Mouse (Mus musculus): Measurements from ENCODE around the gene Bicc1. TPM values are rescaled to one million over a fixed set of nuclear protein-coding genes. Genes with fewer than 3 reads are reported as not detected.

Bicc1 gene
- polyA plus RNA-seq, 1 experiment from 2014 or later, result 37.5 TPM

GRCm38 (mm10) chr10:71020459-71020858 lies 139.0 kb downstream of the Bicc1 start:
- Histone ChIP-seq H3K9me3 (replicated peaks) (no peaks in the 10 kb centered on the region), H3K9ac (no peak overlapping the region), H3K27me3 (no peaks in the 10 kb centered on the region), H3K4me3 (replicated peaks) (no peak overlapping the region), H3K4me2 (replicated peaks) (no peak overlapping the region), H3K4me1 (no peaks in the 10 kb centered on the region), H3K27ac (replicated peaks) (no peak overlapping the region), H3K36me3 (no peaks in the 10 kb centered on the region)
- WGBS, result 82% methylated on average over 5 of the region's 5 CpGs
- ATAC-seq (ENCODE audit: insufficient number of reproducible peaks, low FRiP score, low TSS enrichment, low read depth), result no peak

GRCm38 (mm10) chr10:71019836-71020235 lies 139.7 kb downstream of the Bicc1 start:
- Histone ChIP-seq H3K27me3 (no peaks in the 10 kb centered on the region), H3K4me1 (no peaks in the 10 kb centered on the region), H3K4me2 (replicated peaks) (no peak overlapping the region), H3K27ac (replicated peaks) (no peak overlapping the region), H3K9ac (no peak overlapping the region), H3K36me3 (no peaks in the 10 kb centered on the region), H3K9me3 (replicated peaks) (no peaks in the 10 kb centered on the region), H3K4me3 (replicated peaks) (no peak overlapping the region)
- 86% methylated on average over 6 of the region's 6 CpGs for WGBS
- no peak for ATAC-seq (ENCODE audit: insufficient number of reproducible peaks, low FRiP score, low TSS enrichment, low read depth)

GRCm38 (mm10) chr10:71009771-71010496 lies 149.6 kb downstream of the Bicc1 start:
- Histone ChIP-seq H3K27ac (replicated peaks) (no peak overlapping the region), H3K4me3 (replicated peaks) (no peak overlapping the region), H3K9ac (no peak overlapping the region), H3K4me1 (peaks cover 3% of the 10 kb centered on the region; the same call in 1 of the 2 replicates), H3K27me3 (no peaks in the 10 kb centered on the region), H3K9me3 (replicated peaks) (no peaks in the 10 kb centered on the region), H3K4me2 (replicated peaks) (no peak overlapping the region), H3K36me3 (no peaks in the 10 kb centered on the region)
- ATAC-seq (ENCODE audit: insufficient number of reproducible peaks, low FRiP score, low TSS enrichment, low read depth), result peak; percentile 73
- 76% methylated on average over 19 of the region's 19 CpGs for WGBS

DNA sequence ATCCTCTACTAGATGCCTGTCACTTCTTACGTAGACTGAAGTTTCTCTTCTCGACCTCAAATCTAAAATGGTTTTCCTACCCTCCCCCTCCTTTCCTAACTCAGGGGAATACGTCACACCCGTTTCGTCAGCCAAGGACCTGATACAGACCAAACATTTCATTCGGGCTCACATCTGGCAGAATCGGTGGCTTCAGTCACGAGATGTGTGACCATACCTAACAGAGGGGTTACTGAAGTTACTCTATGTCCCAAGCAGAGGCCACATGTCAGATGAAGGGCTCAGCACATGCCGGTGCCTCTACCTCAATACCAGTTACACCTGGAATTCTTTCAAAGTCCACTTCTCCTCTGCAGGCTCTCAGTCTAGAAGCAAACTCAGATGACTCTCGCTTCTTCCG lies 150.8 kb downstream of the Bicc1 start:
- no peak overlapping the region for H3K4me3 ChIP-seq (replicated peaks)
- H3K9ac ChIP-seq, result no peak overlapping the region
- ATAC-seq (ENCODE audit: insufficient number of reproducible peaks, low FRiP score, low TSS enrichment, low read depth), result no peak
- no peak overlapping the region for H3K4me2 ChIP-seq (replicated peaks)
- H3K27me3 ChIP-seq, result no peaks in the 10 kb centered on the region
- no peak overlapping the region for H3K27ac ChIP-seq (replicated peaks)
- 85% methylated on average over 11 of the region's 11 CpGs for WGBS
- H3K9me3 ChIP-seq (replicated peaks), result no peaks in the 10 kb centered on the region
- no peaks in the 10 kb centered on the region for H3K36me3 ChIP-seq
- H3K4me1 ChIP-seq, result peaks cover 3% of the 10 kb centered on the region; the same call in 1 of the 2 replicates

DNA sequence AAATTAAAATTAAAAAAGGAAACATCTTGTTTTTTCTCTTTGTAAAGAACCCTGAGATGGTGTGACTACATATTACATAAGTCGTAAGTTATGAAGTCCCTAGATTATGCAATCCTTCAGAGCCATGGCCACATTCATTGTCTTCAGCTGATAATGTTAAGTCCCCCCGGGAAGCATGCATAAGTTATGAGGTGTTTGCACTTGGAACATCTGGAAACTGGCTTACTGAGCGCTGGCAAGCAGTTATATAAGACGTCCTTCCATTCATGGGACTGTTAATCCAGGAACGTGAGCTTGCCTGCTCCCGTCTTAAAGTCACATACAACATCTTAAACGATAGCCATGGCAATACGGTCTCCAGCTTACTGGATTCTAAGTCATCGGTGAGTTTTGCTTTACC lies 151.5 kb downstream of the Bicc1 start:
- no peaks in the 10 kb centered on the region for H3K27me3 ChIP-seq
- no peak overlapping the region for H3K9ac ChIP-seq
- H3K4me2 ChIP-seq (replicated peaks), result no peak overlapping the region
- H3K4me1 ChIP-seq, result peaks cover 3% of the 10 kb centered on the region; the same call in 1 of the 2 replicates
- H3K27ac ChIP-seq (replicated peaks), result no peak overlapping the region
- 57% methylated on average over 9 of the region's 9 CpGs for WGBS
- H3K9me3 ChIP-seq (replicated peaks), result no peaks in the 10 kb centered on the region
- H3K36me3 ChIP-seq, result no peaks in the 10 kb centered on the region
- no peak for ATAC-seq (ENCODE audit: insufficient number of reproducible peaks, low FRiP score, low TSS enrichment, low read depth)
- no peak overlapping the region for H3K4me3 ChIP-seq (replicated peaks)

- H3K27me3 ChIP-seq, result no peaks in the 10 kb centered on the region
- H3K9ac ChIP-seq, result no peak overlapping the region
- H3K36me3 ChIP-seq, result no peaks in the 10 kb centered on the region
- no peak for ATAC-seq (ENCODE audit: insufficient number of reproducible peaks, low FRiP score, low TSS enrichment, low read depth)
- H3K9me3 ChIP-seq (replicated peaks), result no peaks in the 10 kb centered on the region
- WGBS, result 88% methylated on average over 5 of the region's 5 CpGs
- peaks cover 3% of the 10 kb centered on the region; the same call in 1 of the 2 replicates for H3K4me1 ChIP-seq
- no peak overlapping the region for H3K27ac ChIP-seq (replicated peaks)
- H3K4me2 ChIP-seq (replicated peaks), result no peak overlapping the region
- no peak overlapping the region for H3K4me3 ChIP-seq (replicated peaks)
Observed at GRCm38 (mm10) chr10:71007516-71007915, 152.0 kb downstream of the Bicc1 start.

- Histone ChIP-seq H3K27ac (replicated peaks) (no peak overlapping the region), H3K4me2 (replicated peaks) (no peak overlapping the region), H3K4me3 (replicated peaks) (no peak overlapping the region), H3K9me3 (replicated peaks) (no peaks in the 10 kb centered on the region), H3K4me1 (peaks cover 3% of the 10 kb centered on the region; the same call in 1 of the 2 replicates), H3K27me3 (no peaks in the 10 kb centered on the region), H3K9ac (no peak overlapping the region), H3K36me3 (no peaks in the 10 kb centered on the region)
- WGBS, result 90% methylated on average over 3 of the region's 3 CpGs
- ATAC-seq (ENCODE audit: insufficient number of reproducible peaks, low FRiP score, low TSS enrichment, low read depth), result no peak
Observed at GRCm38 (mm10) chr10:71007001-71007400, 152.5 kb downstream of the Bicc1 start.

GRCm38 (mm10) chr10:71002871-71003270 lies 156.6 kb downstream of the Bicc1 start:
- Histone ChIP-seq H3K4me2 (replicated peaks) (no peak overlapping the region), H3K27ac (replicated peaks) (no peak overlapping the region), H3K9ac (no peak overlapping the region), H3K4me3 (replicated peaks) (no peak overlapping the region), H3K4me1 (no peaks in the 10 kb centered on the region), H3K36me3 (no peaks in the 10 kb centered on the region), H3K9me3 (replicated peaks) (no peaks in the 10 kb centered on the region), H3K27me3 (no peaks in the 10 kb centered on the region)
- WGBS, result 58% methylated on average over 2 of the region's 2 CpGs
- ATAC-seq (ENCODE audit: insufficient number of reproducible peaks, low FRiP score, low TSS enrichment, low read depth), result no peak

- no peak for ATAC-seq (ENCODE audit: insufficient number of reproducible peaks, low FRiP score, low TSS enrichment, low read depth)
- Histone ChIP-seq H3K27ac (replicated peaks) (no peak overlapping the region), H3K4me2 (replicated peaks) (no peak overlapping the region), H3K9me3 (replicated peaks) (no peaks in the 10 kb centered on the region), H3K27me3 (no peaks in the 10 kb centered on the region), H3K4me3 (replicated peaks) (no peak overlapping the region), H3K4me1 (no peaks in the 10 kb centered on the region), H3K9ac (no peak overlapping the region), H3K36me3 (no peaks in the 10 kb centered on the region)
- WGBS, result 91% methylated on average over 4 of the region's 4 CpGs
Observed at GRCm38 (mm10) chr10:71002186-71002585, 157.3 kb downstream of the Bicc1 start.

- WGBS, result 36% methylated on average over 4 of the region's 4 CpGs
- no peak for ATAC-seq (ENCODE audit: insufficient number of reproducible peaks, low FRiP score, low TSS enrichment, low read depth)
Observed at GRCm38 (mm10) chr10:70998136-70998535, 161.4 kb downstream of the Bicc1 start.

GRCm38 (mm10) chr10:70996051-70996450 lies 163.4 kb downstream of the Bicc1 start:
- Histone ChIP-seq H3K27ac (replicated peaks) (no peak overlapping the region), H3K9ac (no peak overlapping the region), H3K4me3 (replicated peaks) (no peak overlapping the region), H3K36me3 (no peaks in the 10 kb centered on the region), H3K27me3 (no peaks in the 10 kb centered on the region), H3K4me2 (replicated peaks) (no peak overlapping the region), H3K4me1 (no peaks in the 10 kb centered on the region), H3K9me3 (replicated peaks) (no peaks in the 10 kb centered on the region)
- no peak for ATAC-seq (ENCODE audit: insufficient number of reproducible peaks, low FRiP score, low TSS enrichment, low read depth)
- 97% methylated on average over 9 of the region's 9 CpGs for WGBS

More at GRCm38 (mm10) chr10:70998136-70998535, 161.4 kb downstream of the Bicc1 start:
- no peaks in the 10 kb centered on the region for H3K4me1 ChIP-seq
- H3K4me3 ChIP-seq (replicated peaks), result no peak overlapping the region
- no peak overlapping the region for H3K9ac ChIP-seq
- H3K4me2 ChIP-seq (replicated peaks), result no peak overlapping the region
- no peaks in the 10 kb centered on the region for H3K27me3 ChIP-seq
- H3K27ac ChIP-seq (replicated peaks), result no peak overlapping the region
- no peaks in the 10 kb centered on the region for H3K36me3 ChIP-seq
- H3K9me3 ChIP-seq (replicated peaks), result no peaks in the 10 kb centered on the region

- no peaks in the 10 kb centered on the region for H3K4me1 ChIP-seq
- H3K27me3 ChIP-seq, result no peaks in the 10 kb centered on the region
- no peaks in the 10 kb centered on the region for H3K36me3 ChIP-seq
- no peak overlapping the region for H3K27ac ChIP-seq (replicated peaks)
- no peak overlapping the region for H3K4me3 ChIP-seq (replicated peaks)
- no peak overlapping the region for H3K4me2 ChIP-seq (replicated peaks)
- 93% methylated on average over 2 of the region's 2 CpGs for WGBS
- H3K9me3 ChIP-seq (replicated peaks), result no peaks in the 10 kb centered on the region
- no peak for ATAC-seq (ENCODE audit: insufficient number of reproducible peaks, low FRiP score, low TSS enrichment, low read depth)
- H3K9ac ChIP-seq, result no peak overlapping the region
Observed at GRCm38 (mm10) chr10:70994135-70994497, 165.4 kb downstream of the Bicc1 start.
